Mouse (Mus musculus) regulatory T cell (primary cell): ENCODE measurements at regions not wholly inside any gene's neighbourhood (a gene's known extent, or its start where the extent isn't known, plus 50 kb on each side); places are given as distances from the start of the nearest gene placed in this dataset.

ENCODE experiments used
- in situ Hi-C: fragments of 300-600 bp; cut with MboI, MseI; formaldehyde crosslinking; loops from one replicate; pipeline ENCODE4 v1.15.1; 2025; ENCODE audit warnings: high pct_unique_total_duplicates

- in situ Hi-C loops, result no loop called here
Observed at GRCm38 (mm10) chr10:21775911-21776761, 105.8 kb upstream of the Sgk1 start.

DNA sequence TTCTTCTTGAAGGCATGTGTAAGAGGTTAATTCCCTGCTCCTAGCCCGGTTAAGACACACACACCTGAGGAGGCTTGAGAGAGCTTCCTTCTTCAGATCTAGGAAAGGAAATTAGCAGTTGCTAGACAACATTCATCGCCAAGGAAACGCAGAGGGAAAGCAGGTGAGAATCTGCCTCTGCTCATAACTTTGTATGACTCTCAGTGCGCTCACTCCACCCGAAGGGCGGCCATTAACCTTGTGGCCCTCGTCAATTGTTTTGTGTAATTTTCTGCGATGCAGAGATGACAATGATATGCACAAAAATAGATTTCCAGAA is 105.3 kb upstream of the Sgk1 start:
- in situ Hi-C loops, result no loop called here

GRCm38 (mm10) chr10:21777103-21777502 is 104.9 kb upstream of the Sgk1 start:
- in situ Hi-C loops, result no loop called here

DNA sequence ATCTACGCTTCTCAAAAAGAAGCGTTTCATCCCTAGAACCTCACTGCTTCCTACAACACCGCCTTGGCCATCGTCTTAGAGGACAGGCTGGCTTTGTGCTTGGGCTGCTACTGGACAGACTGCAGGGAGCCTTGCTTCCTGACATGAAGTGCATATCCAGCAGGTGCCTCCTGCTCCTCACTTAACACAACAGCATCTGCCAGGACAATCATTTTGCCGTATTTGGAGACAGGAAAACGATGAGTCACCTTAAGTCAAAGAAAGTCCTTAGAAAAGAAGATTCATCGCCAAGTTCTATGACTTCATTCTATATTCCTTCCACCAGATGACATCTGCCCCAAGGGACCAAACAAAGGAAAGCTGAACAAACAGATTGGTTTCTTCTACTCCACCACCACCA is 98.5 kb upstream of the Sgk1 start:
- in situ Hi-C loops, result no loop called here

GRCm38 (mm10) chr10:21785110-21785509 is 96.9 kb upstream of the Sgk1 start:
- in situ Hi-C loops, result loop anchor here (5.0 kb wide), 1 partner anchor 78 kb away; no protein-coding TSS in a partner anchor

- in situ Hi-C loops, result loop anchor here (5.0 kb wide), 1 partner anchor 78 kb away; no protein-coding TSS in a partner anchor
Observed at GRCm38 (mm10) chr10:21785785-21786184, 96.2 kb upstream of the Sgk1 start.

- in situ Hi-C loops, result loop anchor here (5.0 kb wide), 1 partner anchor 83 kb away; no protein-coding TSS in a partner anchor
Observed at GRCm38 (mm10) chr10:21789847-21790530, 92.0 kb upstream of the Sgk1 start.

DNA sequence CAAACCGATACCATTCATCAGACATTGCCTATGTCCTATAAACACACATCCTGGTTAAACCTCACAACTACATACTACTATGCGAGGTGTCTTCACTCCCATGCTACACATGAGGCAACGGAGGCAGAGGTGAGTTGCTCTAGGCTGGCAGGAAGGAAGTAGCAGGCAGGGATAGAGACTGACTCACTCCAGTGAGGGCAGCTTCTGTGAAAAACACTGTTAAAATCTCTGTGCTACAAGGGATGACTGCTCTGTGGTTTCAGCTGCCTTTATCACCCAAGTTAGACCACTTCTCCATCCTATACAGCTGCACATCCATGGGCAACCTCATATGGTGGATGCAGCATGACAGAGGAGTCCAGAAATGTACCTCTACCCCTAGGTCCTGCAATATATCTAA is 91.0 kb upstream of the Sgk1 start:
- in situ Hi-C loops, result no loop called here

DNA sequence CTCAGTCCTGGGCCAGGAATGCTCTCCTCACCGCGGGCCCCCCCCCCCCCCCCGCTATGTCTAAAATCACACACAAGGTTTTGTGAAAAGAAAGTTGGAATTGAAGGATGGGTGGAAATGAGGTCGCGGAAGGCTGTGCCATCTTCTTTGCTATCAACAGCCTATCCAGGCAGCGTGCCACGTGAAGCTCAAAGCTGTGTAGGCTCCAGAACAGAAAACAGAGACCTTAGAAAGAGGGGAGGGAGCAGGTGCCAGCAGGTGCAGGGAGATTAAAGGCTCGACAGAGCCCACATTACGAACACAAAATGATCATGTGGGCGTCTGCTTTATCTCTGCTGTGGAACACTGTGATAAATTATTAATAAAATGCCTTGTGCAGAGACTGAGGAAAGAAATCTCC is 89.6 kb upstream of the Sgk1 start:
- in situ Hi-C loops, result no loop called here

- in situ Hi-C loops, result no loop called here
Observed at GRCm38 (mm10) chr10:21793641-21794040, 88.3 kb upstream of the Sgk1 start.

DNA sequence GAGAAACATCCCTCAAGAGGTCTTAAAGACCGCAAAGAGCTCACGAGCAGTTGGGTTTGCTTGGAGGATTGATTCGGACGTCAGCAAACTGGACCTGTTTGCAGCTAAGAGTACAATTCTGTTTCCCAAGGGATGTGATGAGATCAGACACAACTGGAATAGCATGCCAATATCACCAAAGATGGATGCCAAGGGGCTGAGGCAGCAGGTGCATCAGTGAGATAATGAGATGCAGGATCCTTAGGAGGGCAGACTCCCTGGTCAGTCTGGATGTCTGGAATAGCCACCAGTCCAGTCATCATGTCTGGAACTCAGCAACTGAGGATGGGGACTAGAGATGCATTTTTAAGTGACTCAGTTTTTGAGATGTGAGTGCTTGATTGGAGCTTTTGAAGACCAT is 85.6 kb upstream of the Sgk1 start:
- in situ Hi-C loops, result no loop called here

- in situ Hi-C loops, result no loop called here
Observed at GRCm38 (mm10) chr10:21798103-21798502, 83.9 kb upstream of the Sgk1 start.

DNA sequence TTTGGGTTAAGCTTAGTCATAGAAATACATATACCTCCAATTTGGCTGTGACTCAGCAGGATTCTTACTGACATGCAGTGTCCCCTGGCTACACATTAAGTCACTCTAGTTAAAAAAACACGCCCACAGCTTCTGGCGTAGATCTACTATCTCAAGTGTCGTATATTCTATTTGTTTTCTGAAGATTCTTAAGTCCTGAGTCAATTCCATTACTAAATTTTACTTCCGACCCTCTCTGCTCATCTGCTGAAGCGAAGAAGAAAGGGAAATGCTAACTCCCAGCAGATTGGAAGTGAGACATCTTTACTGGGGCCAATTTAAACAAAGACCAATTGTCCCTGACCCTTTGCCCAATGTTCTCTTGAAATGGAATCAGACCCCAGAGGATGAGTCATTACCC is 80.4 kb upstream of the Sgk1 start:
- in situ Hi-C loops, result no loop called here

DNA sequence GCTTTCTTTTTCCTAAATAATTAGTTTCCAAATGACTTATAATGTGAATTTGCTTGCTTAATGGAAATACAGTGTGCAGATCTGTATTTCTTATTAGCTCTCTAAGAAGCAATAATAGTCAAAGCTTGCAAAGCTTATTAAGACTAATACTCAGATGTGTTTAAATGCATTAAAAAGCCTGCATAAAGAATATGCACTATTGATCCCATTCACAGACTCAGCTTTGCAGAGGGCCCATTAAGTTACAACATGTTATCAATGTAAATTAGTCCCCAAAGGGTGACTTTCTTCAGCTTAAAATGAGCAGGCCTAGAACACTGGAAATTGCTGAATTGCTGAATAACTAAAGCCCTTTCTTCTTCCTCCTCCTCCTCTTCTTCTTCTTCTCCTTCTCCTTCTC is 78.8 kb upstream of the Sgk1 start:
- in situ Hi-C loops, result no loop called here

GRCm38 (mm10) chr10:21804761-21805160 is 77.2 kb upstream of the Sgk1 start:
- in situ Hi-C loops, result no loop called here

GRCm38 (mm10) chr10:21805606-21806005 is 76.4 kb upstream of the Sgk1 start:
- in situ Hi-C loops, result no loop called here

DNA sequence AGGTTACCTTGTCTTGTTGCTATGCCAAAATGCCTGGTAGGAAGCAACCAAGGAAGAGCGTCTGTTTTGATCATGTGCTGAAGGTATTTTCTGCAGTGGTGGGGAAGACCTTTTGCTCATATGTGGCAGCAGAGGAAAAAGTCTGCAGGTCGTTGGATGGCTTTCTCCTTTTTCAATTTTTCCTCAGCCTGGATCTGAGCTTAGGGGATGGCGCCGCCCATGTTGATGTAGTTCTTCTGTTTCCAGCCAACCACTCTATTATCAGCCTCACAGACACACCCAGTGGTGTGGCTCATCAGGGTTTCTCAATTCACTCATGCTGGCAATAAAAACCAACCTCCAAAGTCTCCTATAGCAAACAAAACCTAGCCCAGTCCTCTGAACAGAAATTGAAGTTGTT is 75.3 kb upstream of the Sgk1 start:
- in situ Hi-C loops, result no loop called here

DNA sequence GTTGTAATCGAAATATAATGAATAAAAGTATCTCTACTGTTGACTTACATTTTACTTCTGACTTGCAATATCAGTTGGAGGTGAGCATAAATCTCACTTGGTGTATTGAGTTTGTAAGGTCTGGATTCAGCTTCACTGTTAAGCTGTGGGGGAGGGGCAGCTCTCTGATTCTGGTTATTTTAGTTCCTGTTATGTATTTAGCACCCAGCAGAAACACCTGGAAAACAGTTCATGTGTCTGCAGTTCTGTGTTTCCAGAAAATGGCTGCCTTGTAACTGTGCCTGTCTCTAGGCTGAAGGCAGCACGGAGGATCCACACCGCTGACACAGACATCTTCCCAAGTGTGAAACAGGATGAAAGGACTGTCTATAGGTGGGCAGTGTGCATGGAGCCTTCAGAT is 62.3 kb upstream of the Sgk1 start:
- in situ Hi-C loops, result no loop called here

GRCm38 (mm10) chr10:21821421-21821820 is 60.6 kb upstream of the Sgk1 start:
- in situ Hi-C loops, result no loop called here

GRCm38 (mm10) chr10:21824418-21825025 is 57.5 kb upstream of the Sgk1 start:
- in situ Hi-C loops, result no loop called here

DNA sequence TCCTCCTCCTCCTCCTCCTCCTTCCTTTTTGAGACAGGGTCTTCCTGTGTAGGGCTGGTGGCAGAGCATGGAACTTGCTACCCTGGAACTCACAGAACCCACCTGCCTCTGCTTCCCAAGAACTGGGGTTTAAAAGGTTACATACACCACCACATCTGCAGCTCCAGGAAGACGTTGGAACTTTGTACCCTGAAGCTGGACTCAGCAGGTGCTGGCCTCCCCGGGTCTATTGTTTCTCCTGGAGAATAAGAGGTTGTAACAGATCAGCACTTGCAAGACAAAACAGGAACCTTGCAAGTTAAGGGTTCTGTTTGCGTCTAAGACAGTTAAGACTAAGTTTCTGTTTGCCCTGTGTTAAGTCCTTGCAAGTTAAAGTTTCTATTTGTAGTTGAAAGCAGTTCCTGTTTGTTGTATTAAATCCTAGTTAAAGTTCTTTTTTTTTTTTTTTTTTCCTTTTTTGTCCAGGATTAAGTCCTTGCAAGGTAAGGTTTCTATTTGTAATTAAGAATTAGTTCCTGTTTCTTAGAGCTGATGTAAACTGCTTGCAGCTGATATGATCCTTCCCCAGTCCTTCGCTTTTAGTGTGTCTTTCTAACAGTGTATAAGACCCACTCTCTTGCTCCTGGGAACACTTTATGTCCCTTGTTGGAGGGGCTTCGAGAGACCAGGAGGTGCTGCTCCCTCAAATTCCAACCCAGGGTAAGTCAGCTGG is 55.0 kb upstream of the Sgk1 start:
- in situ Hi-C loops, result no loop called here

DNA sequence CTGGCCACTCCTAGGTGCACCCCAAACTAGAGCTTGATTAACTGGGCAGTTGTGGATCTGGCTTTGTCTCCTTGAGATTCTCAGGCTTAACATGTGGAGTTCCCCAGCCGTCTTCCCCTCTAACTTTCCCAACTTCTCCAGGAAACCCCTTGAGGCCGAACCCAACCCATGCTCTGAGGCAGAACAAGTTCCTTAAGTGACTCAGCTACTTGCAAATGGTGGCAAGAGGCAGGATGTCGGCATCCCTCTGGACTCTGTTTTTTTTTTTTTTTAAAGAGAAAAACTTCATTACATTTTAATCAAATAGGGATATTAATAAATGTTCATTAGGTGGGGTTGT is 54.5 kb upstream of the Sgk1 start:
- in situ Hi-C loops, result no loop called here
